Mouse (Mus musculus): Measurements from ENCODE around the gene Bglap2. TPM values are rescaled to one million over a fixed set of nuclear protein-coding genes. Genes with fewer than 3 reads are reported as not detected.

Gene Bglap2
- total RNA-seq, 2 experiments from 2014 or later: not detected

- DNase-seq: no peak
- intact Hi-C loops (cut with DNase I): no loop called here
These were observed 23.9 kb downstream of the Bglap2 start for GRCm38 (mm10) chr3:88354396-88355165.

GRCm38 (mm10) chr3:88352907-88353306 lies 25.6 kb downstream of the Bglap2 start:
- no peak for DNase-seq
- intact Hi-C loops (cut with DNase I): no loop called here

DNA sequence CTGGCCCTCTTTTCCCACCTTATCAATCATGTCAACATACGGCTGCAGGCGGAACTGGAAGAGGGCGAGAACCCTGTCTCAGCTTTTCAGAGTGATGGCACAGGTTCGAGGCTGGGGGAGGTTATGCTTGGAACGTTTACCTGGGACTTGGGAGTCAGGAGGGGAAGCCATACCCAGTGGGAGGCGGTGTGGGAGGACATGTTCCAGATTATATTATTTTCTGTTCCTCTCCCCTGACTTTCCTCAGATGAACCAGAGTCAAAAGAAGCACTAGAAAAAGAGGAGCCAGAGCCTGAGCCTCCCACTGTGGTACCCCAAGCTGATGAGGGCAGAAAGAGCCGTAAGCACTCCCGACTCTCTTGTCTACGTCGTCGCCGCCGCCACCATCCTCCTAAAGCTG lies 27.8 kb downstream of the Bglap2 start:
- intact Hi-C loops (cut with DNase I): no loop called here
- DNase-seq: no peak

GRCm38 (mm10) chr3:88339006-88339405 lies 39.5 kb downstream of the Bglap2 start:
- intact Hi-C loops (cut with DNase I): no loop called here
- DNase-seq: no peak

- DNase-seq: no peak
- intact Hi-C loops (cut with DNase I): no loop called here
These were observed 40.2 kb downstream of the Bglap2 start for GRCm38 (mm10) chr3:88338316-88338715.

GRCm38 (mm10) chr3:88337367-88338020 lies 41.0 kb downstream of the Bglap2 start:
- no peak for DNase-seq
- intact Hi-C loops (cut with DNase I): no loop called here

DNA sequence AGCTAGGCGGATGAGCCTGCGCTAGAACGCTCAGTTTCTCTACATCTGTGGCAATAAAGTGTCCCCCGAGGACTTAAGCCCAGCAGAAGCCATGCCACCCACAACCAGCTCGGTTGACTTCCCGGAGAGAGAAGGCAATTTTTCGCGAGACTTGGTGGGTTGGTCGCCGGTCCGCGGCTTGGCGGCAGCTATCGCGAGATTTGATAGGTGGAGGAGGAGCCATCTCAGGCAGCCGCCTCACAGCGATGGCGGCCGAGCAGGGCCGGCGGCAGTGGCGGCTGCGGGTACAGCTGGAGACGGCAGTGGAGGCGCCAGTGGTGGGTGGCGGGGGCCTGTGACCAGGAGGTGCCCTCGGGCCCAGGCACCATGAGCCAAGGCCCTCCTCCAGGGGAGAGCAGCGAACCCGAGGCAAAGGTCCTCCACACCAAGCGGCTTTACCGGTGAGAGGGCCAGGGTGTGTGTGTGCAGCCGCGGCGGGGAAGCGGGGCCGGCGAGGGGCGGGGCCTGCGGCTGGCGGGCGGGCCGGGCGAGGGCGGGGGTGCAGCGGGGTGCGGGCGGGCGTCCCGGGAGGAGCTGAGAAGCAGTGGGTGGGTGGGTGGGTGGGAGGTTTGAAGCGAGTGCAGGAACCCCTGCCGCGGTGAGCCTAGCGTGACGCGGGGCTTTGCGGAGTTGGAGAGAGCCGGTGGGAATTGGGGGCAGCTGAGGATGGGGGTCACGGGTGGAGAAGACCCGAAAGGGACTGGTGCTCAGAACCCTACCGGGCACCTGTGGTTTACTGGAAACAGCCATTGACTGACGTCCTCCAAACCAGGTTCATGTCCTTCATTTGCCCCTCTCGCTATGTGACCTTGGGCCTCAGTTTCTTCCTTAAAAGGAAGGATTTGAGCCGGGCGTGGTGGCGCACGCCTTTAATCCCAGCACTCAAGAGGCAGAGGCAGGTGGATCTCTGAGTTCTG lies 42.2 kb downstream of the Bglap2 start, which contains the start of the genes Tmem79 and Smg5:
Gene Tmem79 (minus strand): TSS at position 91 of the 956 bp plus-strand sequence.
Gene Smg5 (plus strand): TSS at position 203 of the 956 bp plus-strand sequence.
- intact Hi-C loops (cut with DNase I): no loop called here
- DNase-seq: peak; percentile 95

DNA sequence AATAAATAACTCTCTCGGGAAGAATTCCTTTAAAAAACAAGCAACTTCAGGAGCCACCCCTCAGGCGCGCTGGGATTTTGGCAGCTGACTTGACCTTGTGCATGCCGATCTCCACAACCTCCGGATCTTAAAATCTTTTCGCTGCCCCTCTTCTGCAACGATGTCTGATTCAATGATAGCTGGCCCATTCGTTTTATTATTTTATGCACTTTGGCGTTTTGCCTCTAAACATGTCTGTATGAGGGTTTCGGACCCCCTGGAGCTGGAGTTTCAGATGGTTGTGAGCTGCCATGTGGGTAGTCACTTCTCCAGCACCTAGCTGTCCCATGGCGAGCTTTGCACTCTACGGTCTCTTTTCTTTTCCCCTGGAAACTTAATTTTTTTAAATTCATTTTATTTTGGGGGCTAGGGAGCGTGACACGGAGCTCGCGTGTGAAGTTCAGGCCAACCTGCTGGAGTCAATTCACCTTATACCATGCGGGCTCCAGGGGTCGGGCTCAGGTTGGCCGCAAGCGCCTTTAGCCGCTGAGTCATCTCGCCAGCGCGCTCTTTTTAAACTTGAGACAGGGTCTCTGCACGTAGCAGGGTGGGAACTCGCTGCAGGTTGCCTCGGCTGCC lies 43.0 kb downstream of the Bglap2 start:
- DNase-seq: peak in 1 of 2 experiments; percentile 26
- intact Hi-C loops (cut with DNase I): no loop called here

- intact Hi-C loops (cut with DNase I): no loop called here
- no peak for DNase-seq
These were observed 43.5 kb downstream of the Bglap2 start for GRCm38 (mm10) chr3:88334902-88335435.

DNA sequence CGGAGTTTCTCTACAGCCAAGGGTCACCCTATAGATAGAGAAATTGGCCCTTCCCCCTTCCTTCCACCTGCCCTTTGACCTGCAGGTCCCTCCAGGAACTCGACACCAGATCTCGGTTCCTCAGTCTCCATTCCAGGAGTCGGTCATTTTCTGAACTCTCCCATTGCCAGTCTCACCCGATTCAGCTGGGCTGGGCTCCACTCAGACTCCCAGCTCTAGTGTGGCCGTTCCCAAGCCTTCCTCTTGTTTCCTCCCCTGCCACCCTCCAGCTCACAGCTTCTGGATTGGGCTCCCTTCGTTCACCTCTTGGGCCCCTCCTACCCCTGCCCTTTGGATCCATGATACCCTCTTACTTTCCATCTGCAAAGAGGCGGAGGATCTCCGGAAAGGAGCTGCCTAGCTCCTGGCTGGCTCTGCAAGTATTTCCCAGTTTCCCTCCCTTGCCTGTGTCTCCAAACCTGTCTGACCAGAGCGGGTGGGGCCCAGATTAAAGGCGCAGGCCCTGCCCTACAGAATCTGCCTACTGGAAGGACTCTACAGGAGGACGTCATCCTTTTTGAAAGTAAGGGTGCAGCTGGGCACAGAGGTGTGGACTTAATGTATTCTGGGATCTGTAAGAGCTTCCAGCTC lies 44.4 kb downstream of the Bglap2 start:
- intact Hi-C loops (cut with DNase I): no loop called here
- no peak for DNase-seq

DNA sequence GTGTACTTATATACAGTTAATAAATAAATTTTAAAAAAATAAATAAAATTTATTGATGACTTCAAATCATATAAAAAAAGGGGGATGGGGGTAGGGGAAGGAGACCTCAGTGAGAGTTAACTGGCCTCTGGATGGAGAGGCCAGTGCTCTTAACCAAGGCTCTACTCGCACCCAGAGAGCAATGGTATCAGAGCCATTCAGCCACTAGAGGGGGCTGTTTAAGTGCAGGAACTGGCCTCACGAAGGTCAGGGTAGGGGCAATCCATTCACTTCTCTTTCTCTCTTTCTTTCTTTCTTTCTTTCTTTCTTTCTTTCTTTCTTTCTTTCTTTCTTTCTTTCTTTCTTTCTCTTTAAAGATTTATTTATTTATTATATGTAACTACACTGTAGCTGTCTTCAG lies 47.2 kb downstream of the Bglap2 start:
- intact Hi-C loops (cut with DNase I): no loop called here
- no peak for DNase-seq

DNA sequence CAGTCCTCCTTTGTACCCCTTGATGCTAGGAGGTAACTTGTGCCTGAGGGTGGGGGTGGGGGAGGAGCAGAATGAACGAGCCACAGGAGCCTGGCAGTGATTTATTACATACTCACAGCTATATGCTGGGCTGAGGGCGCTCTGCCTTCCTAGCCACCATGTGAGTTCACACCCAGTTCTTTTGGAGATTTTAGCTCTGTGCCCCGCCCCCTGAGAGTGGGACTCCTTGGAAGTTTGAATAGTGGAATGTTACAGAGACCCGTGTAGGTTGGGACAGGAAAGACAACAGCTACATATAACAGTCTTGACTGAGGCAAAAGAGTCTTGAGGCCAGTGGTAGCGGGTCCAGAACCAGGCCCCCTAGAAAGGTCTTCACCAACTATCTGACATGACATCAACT lies 49.5 kb downstream of the Bglap2 start:
- DNase-seq: no peak
- intact Hi-C loops (cut with DNase I): no loop called here

Other genes starting within 250 kb of the Bglap2 start
- 100 to 1,000 TPM; 156 to 174 TPM for gene Mef2d, start 236.3 kb downstream of the Bglap2 start, total RNA-seq (2021)
- not detected for gene Rhbg, start 124.0 kb downstream of the Bglap2 start, total RNA-seq (2021)
- gene Gm38392, start 91.5 kb downstream of the Bglap2 start, total RNA-seq (2021): under 1 TPM; 0.35 to 0.51 TPM
- gene Tsacc, start 81.7 kb downstream of the Bglap2 start, total RNA-seq (2021): 1 to 10 TPM; 4.2 to 5.3 TPM
- 10 to 100 TPM; 85.5 to 97.0 TPM for gene Cct3, start 81.6 kb downstream of the Bglap2 start, total RNA-seq (2021)
- gene Glmp, start 53.7 kb downstream of the Bglap2 start, total RNA-seq (2021): 10 to 100 TPM; 34.5 to 45.4 TPM
- gene Tmem79, start 42.6 kb downstream of the Bglap2 start, total RNA-seq (2021): 1 to 10 TPM; 2.0 to 2.4 TPM
- 10 to 100 TPM; 34.8 to 35.8 TPM for gene Smg5, start 42.4 kb downstream of the Bglap2 start, total RNA-seq (2021)
- gene Paqr6, start 14.1 kb downstream of the Bglap2 start, total RNA-seq (2021): under 1 TPM; 0.26 to 0.42 TPM
- not detected for gene Bglap3, start 6.0 kb downstream of the Bglap2 start, total RNA-seq (2021)
- not detected for gene Bglap, start 5.8 kb upstream of the Bglap2 start, total RNA-seq (2021)
- 10 to 100 TPM; 15.1 to 20.3 TPM for gene Pmf1, start 31.6 kb upstream of the Bglap2 start, total RNA-seq (2021)
- 10 to 100 TPM; 13.0 to 15.6 TPM for gene Slc25a44, start 46.4 kb upstream of the Bglap2 start, total RNA-seq (2021)
- gene Sema4a, start 82.5 kb upstream of the Bglap2 start, total RNA-seq (2021): 1 to 10 TPM; 1.2 to 1.4 TPM
- gene Lmna, start 131.3 kb upstream of the Bglap2 start, total RNA-seq (2021): 10 to 100 TPM; 75.3 to 79.8 TPM
- gene Mex3a, start 153.7 kb upstream of the Bglap2 start, total RNA-seq (2021): under 1 TPM; 0.17 to 0.33 TPM
- not detected for gene Rab25, start 169.6 kb upstream of the Bglap2 start, total RNA-seq (2021)
- gene Lamtor2, start 174.4 kb upstream of the Bglap2 start, total RNA-seq (2021): 10 to 100 TPM; 70.6 to 76.1 TPM
- 10 to 100 TPM; 73.6 to 77.4 TPM for gene Ubqln4, start 175.1 kb upstream of the Bglap2 start, total RNA-seq (2021)
- 10 to 100 TPM; 46.3 to 51.4 TPM for gene Ssr2, start 197.2 kb upstream of the Bglap2 start, total RNA-seq (2021)
- 10 to 100 TPM; 18.5 to 29.3 TPM for gene Arhgef2, start 227.3 kb upstream of the Bglap2 start, total RNA-seq (2021)

All from gastrocnemius, postnatal 36 days (tissue).